Mouse (Mus musculus): Measurements from ENCODE around the gene Phactr3. TPM values are rescaled to one million over a fixed set of nuclear protein-coding genes. Genes with fewer than 3 reads are reported as not detected.

Gene Phactr3
- polyA plus RNA-seq (2012; rRNA removed) = 0.64 and 0.81 TPM in 2 replicates

DNA sequence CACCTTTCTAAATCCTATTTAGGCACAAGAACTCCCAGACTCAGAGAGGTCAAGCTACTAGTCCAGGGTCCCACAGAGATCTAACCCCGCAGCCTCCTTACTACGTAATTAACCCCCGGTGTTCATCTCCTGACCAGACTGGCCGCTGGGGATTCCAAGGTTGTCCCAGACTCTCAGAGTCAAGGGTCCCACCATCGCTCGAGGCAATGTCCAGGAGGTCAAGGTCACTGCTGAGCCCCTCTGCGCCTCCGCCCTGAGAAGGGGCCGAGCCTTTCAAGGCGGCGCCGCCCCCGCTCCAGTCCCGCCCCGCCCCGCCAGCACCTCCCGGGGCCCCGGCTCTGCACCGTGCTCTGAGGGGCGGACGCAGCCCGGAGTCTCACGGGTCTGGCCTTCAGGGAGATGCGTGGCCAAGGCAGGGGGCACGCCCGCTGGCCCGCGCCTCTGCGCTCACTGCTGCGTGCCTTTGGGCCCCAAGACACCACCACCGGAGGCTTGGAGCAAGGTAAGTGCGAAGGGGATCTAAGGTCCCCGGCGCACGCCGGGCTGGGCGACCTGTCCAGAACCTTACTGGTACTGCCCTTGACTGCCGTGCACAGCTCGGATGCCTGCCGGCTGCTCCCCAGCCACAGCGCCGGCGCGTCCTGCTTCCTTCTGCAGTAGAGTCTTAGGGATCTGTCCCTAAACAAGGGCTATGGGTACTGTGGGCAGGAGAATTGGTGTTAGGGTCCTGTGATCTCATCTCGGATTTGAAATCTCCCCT lies at the start of gene Phactr3:
TSS of gene Phactr3 (plus strand) at position 175 of the 760 bp plus-strand sequence.

DNA sequence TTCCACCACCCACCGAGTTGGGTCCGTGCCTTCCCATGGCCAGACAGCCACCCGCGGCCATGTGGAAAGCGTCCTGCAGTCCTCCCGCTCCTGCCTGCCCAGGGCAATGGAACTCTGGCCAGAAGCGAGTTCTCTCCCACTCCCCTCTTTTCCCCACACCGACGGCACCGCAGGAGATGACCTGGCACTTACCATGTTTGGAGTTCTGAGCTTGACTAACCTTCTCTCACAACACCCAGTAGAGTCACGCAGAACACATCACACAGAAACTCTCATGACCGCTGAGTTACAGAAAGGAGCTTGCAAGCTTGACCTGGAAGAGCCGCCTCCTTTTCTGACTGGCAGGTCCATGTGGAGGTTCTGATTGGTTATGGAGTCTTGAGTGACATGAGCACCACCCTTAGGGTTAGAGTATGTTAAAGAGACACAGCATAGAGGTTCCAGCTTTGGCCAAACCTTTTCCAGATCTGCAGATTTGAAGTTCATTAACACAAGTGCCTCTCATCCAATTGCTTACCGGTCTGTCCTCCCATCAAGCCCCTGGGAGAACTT lies 40.5 kb upstream of the Phactr3 start, which contains the start of gene Zfp931:
TSS of gene Zfp931 (minus strand) at position 311 of the 552 bp plus-strand sequence.

Other genes starting within 250 kb of the Phactr3 start
- gene Gm14327, start 221.9 kb upstream of the Phactr3 start, polyA plus RNA-seq (2012; rRNA removed) = 0.07 and 0.31 TPM in 2 replicates
- gene Zfp972, start 193.4 kb upstream of the Phactr3 start, polyA plus RNA-seq (2012; rRNA removed) = 0.26 and 0.68 TPM in 2 replicates
- 0.71 and 1.7 TPM in 2 replicates for gene Gm14326, start 161.7 kb upstream of the Phactr3 start, polyA plus RNA-seq (2012; rRNA removed)
- 0.31 and 0.59 TPM in 2 replicates for gene Zfp971, start 95.7 kb upstream of the Phactr3 start, polyA plus RNA-seq (2012; rRNA removed)
- 0.26 and 0.47 TPM in 2 replicates for gene Zfp931, start 40.5 kb upstream of the Phactr3 start, polyA plus RNA-seq (2012; rRNA removed)